Mouse (Mus musculus) embryonic facial prominence, embryonic 14.5 days (tissue): ENCODE measurements at regions not wholly inside any gene's neighbourhood (a gene's known extent, or its start where the extent isn't known, plus 50 kb on each side); places are given as distances from the start of the nearest gene placed in this dataset.

Experiments used
- ATAC-seq: fragments of 200-750 bp; cut with Nextera tagmentation; 2 replicates; pipeline ENCODE4 v1.8.0; 2017; ENCODE audit warnings: low read depth, moderate number of reproducible peaks, moderate TSS enrichment
- DNase-seq: peaks from one replicate; pipeline ENCODE4 v3.0.0-alpha.2; 2015; ENCODE audit warnings: low spot score
- H3K27ac ChIP-seq: fragments of 300-500 bp; sonication (generic); replicated peaks from 2 replicates; pipeline ENCODE4 v1.5.1; 2014; ENCODE audit warnings: low read depth, mild to moderate bottlenecking, low read length, moderate library complexity
- H3K27me3 ChIP-seq: fragments of 300-500 bp; sonication (generic); replicated peaks from 2 replicates; pipeline ENCODE4 v1.6.1; 2014; ENCODE audit warnings: low read length; ENCODE audit not compliant: control insufficient read depth, insufficient read depth
- H3K36me3 ChIP-seq: fragments of 300-500 bp; sonication (generic); 2 replicates; pipeline ENCODE4 v1.6.1; 2014; ENCODE audit warnings: low read length, mixed read lengths; ENCODE audit not compliant: control insufficient read depth, insufficient read depth
- H3K4me1 ChIP-seq: fragments of 300-500 bp; sonication (generic); 2 replicates; pipeline ENCODE4 v1.6.1; 2014; ENCODE audit warnings: antibody characterized with exemption, low read length; ENCODE audit not compliant: control insufficient read depth, insufficient read depth
- H3K4me2 ChIP-seq: fragments of 300-500 bp; sonication (generic); 2 replicates; pipeline ENCODE4 v1.6.1; 2014; ENCODE audit warnings: low read depth, mild to moderate bottlenecking, low read length, moderate library complexity, mixed read lengths
- H3K4me3 ChIP-seq: fragments of 300-500 bp; sonication (generic); 2 replicates; pipeline ENCODE4 v1.5.1; 2014; ENCODE audit warnings: low read depth, mild to moderate bottlenecking, low read length
- H3K9ac ChIP-seq: fragments of 300-500 bp; sonication (generic); 2 replicates; pipeline ENCODE4 v1.6.1; 2014; ENCODE audit warnings: low read depth, mild to moderate bottlenecking, low read length, moderate library complexity, mixed read lengths
- H3K9me3 ChIP-seq: fragments of 300-500 bp; sonication (generic); 2 replicates; pipeline ENCODE4 v1.6.1; 2016; ENCODE audit warnings: low read length; ENCODE audit not compliant: control insufficient read depth
- WGBS: fragments of 180-500 bp; shearing (Covaris S2); extraction: QIAGEN DNeasy Blood & Tissue Kit; methylation state at CpG from one replicate; pipeline ENCODE4 v1.1.7; 2014; 5-methylcytosine and 5-hydroxymethylcytosine counted together

DNA sequence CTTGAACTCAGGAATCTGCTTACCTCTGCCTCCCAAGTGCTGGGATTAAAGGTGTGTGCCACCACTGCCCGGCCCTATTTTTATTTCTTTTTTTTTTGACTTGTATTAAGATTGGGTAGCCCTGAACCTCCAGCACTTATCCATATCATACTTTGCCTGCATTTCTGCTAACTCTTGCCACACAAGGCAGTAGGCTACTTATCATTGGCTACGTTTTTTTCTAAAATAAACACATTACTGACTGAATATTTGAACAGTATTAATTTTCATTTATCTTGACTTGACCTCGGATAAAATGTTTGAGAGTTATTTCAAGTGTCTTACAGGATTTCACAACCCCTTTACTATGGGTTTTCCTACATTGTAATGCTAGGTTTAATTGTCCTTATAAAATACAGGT lies 488.0 kb downstream of the Trim52 start:
- no peak overlapping the region for H3K4me3 ChIP-seq
- H3K36me3 ChIP-seq: no peaks in the 10 kb centered on the region
- H3K27ac ChIP-seq: no peak overlapping the region
- H3K9me3 ChIP-seq: no peaks in the 10 kb centered on the region
- WGBS: 79% methylated on average over 3 of the region's 3 CpGs
- no peak overlapping the region for H3K9ac ChIP-seq
- no peak overlapping the region for H3K4me2 ChIP-seq
- DNase-seq: no peak
- ATAC-seq: no peak
- H3K27me3 ChIP-seq: no peaks in the 10 kb centered on the region
- no peaks in the 10 kb centered on the region for H3K4me1 ChIP-seq

DNA sequence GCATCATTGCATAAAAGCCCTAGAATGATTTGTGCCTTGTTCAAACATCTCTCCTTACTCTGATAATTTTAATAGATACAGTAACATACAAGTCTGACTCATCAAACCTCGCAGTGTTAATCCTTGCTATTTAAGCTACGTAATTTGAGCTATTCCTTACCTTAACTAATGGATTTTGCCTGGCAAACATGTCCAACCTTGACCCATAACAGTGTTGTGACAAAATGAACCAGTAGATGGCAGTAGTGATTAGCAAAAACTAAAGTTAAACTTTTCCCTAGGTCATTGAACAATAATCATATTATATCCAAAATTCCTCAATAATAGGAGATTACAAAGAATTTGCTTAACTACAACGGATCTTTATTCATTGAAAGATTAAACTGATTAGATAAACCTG lies 501.0 kb downstream of the Trim52 start:
- no peak overlapping the region for H3K9ac ChIP-seq
- ATAC-seq (no peak), DNase-seq (peak; percentile 47)
- WGBS: 7% methylated on average over 3 of the region's 3 CpGs
- 0 out of 2 replicates have a peak, but pooled peaks cover 5% of the 10 kb centered on the region for H3K4me1 ChIP-seq
- no peaks in the 10 kb centered on the region for H3K27me3 ChIP-seq
- no peaks in the 10 kb centered on the region for H3K9me3 ChIP-seq
- no peaks in the 10 kb centered on the region for H3K36me3 ChIP-seq
- no peak overlapping the region for H3K4me2 ChIP-seq
- no peak overlapping the region for H3K4me3 ChIP-seq
- H3K27ac ChIP-seq: no peak overlapping the region

DNA sequence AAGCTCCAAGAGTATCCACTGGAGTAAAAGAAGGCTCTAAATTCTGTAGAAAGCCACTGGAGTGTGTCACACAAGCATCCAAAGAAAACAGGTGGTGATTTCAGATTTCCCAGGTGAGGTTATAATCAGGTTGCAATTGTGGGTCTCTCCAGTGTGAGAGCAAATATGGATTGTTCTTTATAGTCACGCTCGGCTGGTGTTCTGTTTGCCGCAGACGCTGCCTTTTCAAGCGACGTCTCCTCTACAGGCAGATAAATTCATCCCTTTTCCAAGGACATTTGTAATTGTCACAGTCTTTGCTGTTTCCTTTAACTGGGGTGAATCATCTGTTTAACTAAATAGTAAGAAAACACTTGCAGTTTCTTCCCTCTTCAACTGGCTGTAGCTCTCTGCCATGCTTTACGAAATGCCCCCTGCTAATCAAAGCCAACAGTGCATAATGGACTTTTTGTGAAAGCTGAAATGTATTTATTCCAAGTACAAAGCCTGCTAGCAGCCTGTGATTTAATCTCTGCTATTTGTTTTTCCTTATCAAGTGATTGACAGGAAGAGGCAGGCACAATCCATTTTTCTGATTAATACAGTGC lies 502.4 kb downstream of the Trim52 start:
- H3K9me3 ChIP-seq: no peaks in the 10 kb centered on the region
- no peak overlapping the region for H3K4me2 ChIP-seq
- ATAC-seq (no peak), DNase-seq (peak; percentile 11)
- no peak overlapping the region for H3K9ac ChIP-seq
- H3K36me3 ChIP-seq: no peaks in the 10 kb centered on the region
- 43% methylated on average over 7 of the region's 7 CpGs for WGBS
- no peaks in the 10 kb centered on the region for H3K27me3 ChIP-seq
- no peak overlapping the region for H3K27ac ChIP-seq
- 0 out of 2 replicates have a peak, but pooled peaks cover 5% of the 10 kb centered on the region for H3K4me1 ChIP-seq
- no peak overlapping the region for H3K4me3 ChIP-seq
